Mouse (Mus musculus): ENCODE results near the gene Slc2a1.

GRCm38 (mm10) chr4:119157186-119157585 lies 48.7 kb downstream of the Slc2a1 start:
- TF ChIP-seq CTCF (IDR thresholded peaks at IDR 0.05; ENCODE audit: control insufficient read depth, insufficient read depth, insufficient read length) = peak; percentile 11
- no peak for TF ChIP-seq USF1 (IDR thresholded peaks at IDR 0.05; ENCODE audit: low read depth)
- no peak for TF ChIP-seq MYOD1 (IDR thresholded peaks at IDR 0.05; ENCODE audit: control insufficient read depth, insufficient read length, low read depth)
- no peak for TF ChIP-seq MAX (IDR thresholded peaks at IDR 0.05)
- TF ChIP-seq MYOG (IDR thresholded peaks at IDR 0.05; ENCODE audit: control insufficient read depth, extremely low read depth, insufficient read length) = no peak

Data from C2C12 (cell line).